Mouse (Mus musculus): Measurements from ENCODE around the gene Prr5l. TPM values are rescaled to one million over a fixed set of nuclear protein-coding genes. Genes with fewer than 3 reads are reported as not detected.
"Not testable (repeated sequence)": the region's sequence is repeated elsewhere in the genome, so short reads cannot be mapped to it uniquely, and the experiment has no call there.

Prr5l gene
- polyA plus RNA-seq, 1 experiment from 2014 or later, result 8.7 TPM

DNA sequence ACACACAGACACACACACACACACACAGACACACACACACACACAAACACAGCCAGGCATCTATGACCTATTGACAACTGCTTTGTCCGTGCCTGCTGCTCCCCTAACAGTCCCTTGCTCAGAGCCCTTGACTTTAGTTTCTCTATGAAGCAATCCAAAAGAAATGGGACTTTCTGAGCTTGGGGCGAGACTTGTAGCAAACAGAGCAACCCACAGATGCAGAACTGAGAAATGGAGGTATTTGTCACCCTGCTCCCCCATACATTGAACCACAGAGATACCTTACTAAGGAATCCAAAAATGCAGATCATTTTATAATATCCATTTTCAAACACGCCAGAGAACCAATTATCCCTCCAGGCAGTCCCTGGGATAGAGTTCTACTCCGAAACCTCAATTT is 128.4 kb downstream of the Prr5l start:
- ATAC-seq (ENCODE audit: low FRiP score), result no peak
- no peaks in the 10 kb centered on the region for H3K27me3 ChIP-seq (replicated peaks)
- no peak overlapping the region for H3K4me2 ChIP-seq
- no peak overlapping the region for H3K4me3 ChIP-seq (replicated peaks)
- no peak overlapping the region for H3K27ac ChIP-seq (replicated peaks)
- 55% methylated on average over 4 of the region's 4 CpGs for WGBS
- H3K36me3 ChIP-seq, result no peaks in the 10 kb centered on the region
- no peak overlapping the region for H3K9ac ChIP-seq (replicated peaks)
- H3K9me3 ChIP-seq (replicated peaks), result no peaks in the 10 kb centered on the region
- peaks cover 13% of the 10 kb centered on the region for H3K4me1 ChIP-seq

DNA sequence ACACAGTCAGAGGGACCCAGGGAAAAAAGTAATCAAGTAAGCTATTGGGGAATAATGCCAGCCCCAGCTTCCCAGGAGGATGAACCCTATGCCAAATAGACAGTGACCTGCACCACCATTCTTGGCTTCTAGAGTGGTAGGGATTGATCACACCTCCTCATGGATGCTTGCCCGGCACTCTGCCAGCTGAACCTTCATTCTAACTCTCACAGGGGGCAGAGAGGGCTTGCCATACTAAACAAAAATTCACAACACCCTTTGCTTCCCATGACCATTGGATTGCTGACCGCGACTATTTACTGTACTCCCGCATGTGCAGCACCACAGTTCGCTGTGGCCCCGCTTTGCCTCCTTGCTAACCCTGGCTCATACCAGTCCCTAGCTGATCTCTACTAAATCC is 129.8 kb downstream of the Prr5l start:
- no peak for ATAC-seq (ENCODE audit: low FRiP score)
- Histone ChIP-seq H3K9ac (replicated peaks) (no peak overlapping the region), H3K4me3 (replicated peaks) (no peak overlapping the region), H3K27ac (replicated peaks) (no peak overlapping the region), H3K36me3 (no peaks in the 10 kb centered on the region), H3K9me3 (replicated peaks) (no peaks in the 10 kb centered on the region), H3K4me1 (peaks cover 13% of the 10 kb centered on the region), H3K27me3 (replicated peaks) (no peaks in the 10 kb centered on the region), H3K4me2 (no peak overlapping the region)
- WGBS, result 92% methylated on average over 6 of the region's 6 CpGs

- peaks cover 13% of the 10 kb centered on the region for H3K4me1 ChIP-seq
- no peaks in the 10 kb centered on the region for H3K36me3 ChIP-seq
- ATAC-seq (ENCODE audit: low FRiP score), result no peak
- H3K27ac ChIP-seq (replicated peaks), result no peak overlapping the region
- H3K27me3 ChIP-seq (replicated peaks), result no peaks in the 10 kb centered on the region
- H3K4me2 ChIP-seq, result no peak overlapping the region
- H3K9ac ChIP-seq (replicated peaks), result no peak overlapping the region
- 84% methylated on average over 7 of the region's 7 CpGs for WGBS
- no peaks in the 10 kb centered on the region for H3K9me3 ChIP-seq (replicated peaks)
- H3K4me3 ChIP-seq (replicated peaks), result no peak overlapping the region
Observed at GRCm38 (mm10) chr2:101752402-101752801, 130.4 kb downstream of the Prr5l start.

- no peak overlapping the region for H3K4me2 ChIP-seq
- WGBS, result 37% methylated on average over 4 of the region's 4 CpGs
- no peaks in the 10 kb centered on the region for H3K36me3 ChIP-seq
- H3K27me3 ChIP-seq (replicated peaks), result no peaks in the 10 kb centered on the region
- H3K4me3 ChIP-seq (replicated peaks), result no peak overlapping the region
- no peak for ATAC-seq (ENCODE audit: low FRiP score)
- H3K9me3 ChIP-seq (replicated peaks), result no peaks in the 10 kb centered on the region
- no peak overlapping the region for H3K9ac ChIP-seq (replicated peaks)
- no peak overlapping the region for H3K27ac ChIP-seq (replicated peaks)
- peaks cover 13% of the 10 kb centered on the region for H3K4me1 ChIP-seq
Observed at GRCm38 (mm10) chr2:101751236-101751922, 131.4 kb downstream of the Prr5l start.

DNA sequence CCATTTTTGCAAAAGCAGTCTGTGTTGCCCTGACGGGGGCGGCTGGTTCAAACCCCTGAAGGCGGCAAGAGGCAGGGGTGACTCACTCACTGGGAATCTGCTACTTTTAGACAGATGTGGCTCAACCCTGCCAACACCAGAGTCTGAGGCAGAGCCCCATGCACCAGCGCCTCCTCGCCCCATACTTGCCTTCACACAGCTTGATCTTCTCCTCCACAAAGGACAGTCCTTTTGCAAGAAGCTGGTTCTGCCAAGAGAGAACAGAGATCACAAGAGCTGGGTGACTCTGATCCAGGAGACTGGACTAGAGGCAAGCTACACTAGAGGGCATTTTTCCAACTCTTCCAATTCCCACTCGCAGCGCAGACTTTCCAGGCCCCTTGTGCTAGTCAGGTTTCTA is 136.3 kb downstream of the Prr5l start:
- no peak for ATAC-seq (ENCODE audit: low FRiP score)
- H3K4me1 ChIP-seq, result peaks cover 10% of the 10 kb centered on the region; the same call in 1 of the 2 replicates

GRCm38 (mm10) chr2:101745656-101746055 is 137.2 kb downstream of the Prr5l start:
- H3K9ac ChIP-seq (replicated peaks); H3K4me1 ChIP-seq; H3K4me3 ChIP-seq (replicated peaks); H3K4me2 ChIP-seq; ATAC-seq (ENCODE audit: low FRiP score); H3K9me3 ChIP-seq (replicated peaks); H3K27ac ChIP-seq (replicated peaks); H3K27me3 ChIP-seq (replicated peaks); H3K36me3 ChIP-seq: not testable (repeated sequence)
- WGBS, result 90% methylated on average over 2 of the region's 2 CpGs

More for the DNA sequence above, 136.3 kb downstream of the Prr5l start:
- Histone ChIP-seq H3K9me3 (replicated peaks) (no peaks in the 10 kb centered on the region), H3K36me3 (no peaks in the 10 kb centered on the region), H3K27me3 (replicated peaks) (no peaks in the 10 kb centered on the region), H3K4me2 (no peak overlapping the region), H3K9ac (replicated peaks) (no peak overlapping the region), H3K27ac (replicated peaks) (no peak overlapping the region), H3K4me3 (replicated peaks) (no peak overlapping the region)
- 87% methylated on average over 7 of the region's 7 CpGs for WGBS

DNA sequence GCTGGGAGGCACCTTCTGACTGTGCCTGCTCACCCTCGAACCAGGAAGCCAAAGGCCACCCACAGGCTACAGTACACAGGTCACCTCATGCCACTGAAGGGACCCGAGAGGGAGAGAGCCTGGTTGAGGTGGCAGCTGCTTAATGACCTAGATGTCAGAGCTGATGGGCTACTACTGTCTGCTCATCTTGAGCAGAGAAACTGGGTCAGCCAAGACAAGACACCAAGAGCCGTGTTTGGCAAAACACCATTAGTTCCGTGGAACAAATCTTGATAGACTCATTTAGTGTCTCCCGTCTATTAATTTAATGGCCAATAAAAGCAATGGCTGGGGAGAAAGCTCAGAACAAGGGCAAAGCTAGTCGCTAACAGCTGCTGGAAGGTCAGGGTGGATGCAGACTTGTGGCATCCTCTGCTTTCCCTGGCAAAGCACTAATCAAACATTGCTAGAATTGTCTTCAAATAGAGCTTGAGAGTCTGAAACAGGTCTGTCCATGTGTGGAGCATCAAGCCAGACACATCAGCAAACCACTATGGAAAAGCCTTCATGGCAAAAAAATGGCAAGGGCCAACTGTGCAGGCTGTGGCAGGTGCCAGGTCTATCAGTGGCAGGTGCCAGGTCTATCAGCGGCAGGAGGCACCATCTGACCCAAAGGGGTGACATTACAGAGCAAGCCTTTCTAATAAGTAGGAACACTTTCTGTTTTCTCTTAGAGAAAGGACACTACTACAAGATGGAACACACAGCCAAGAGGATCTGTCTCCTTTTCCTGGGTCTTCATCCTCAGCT is 140.6 kb downstream of the Prr5l start:
- H3K4me3 ChIP-seq (replicated peaks), result no peak overlapping the region
- peaks cover 10% of the 10 kb centered on the region; the same call in 1 of the 2 replicates for H3K4me1 ChIP-seq
- no peaks in the 10 kb centered on the region for H3K36me3 ChIP-seq
- H3K9ac ChIP-seq (replicated peaks), result no peak overlapping the region
- H3K27me3 ChIP-seq (replicated peaks), result no peaks in the 10 kb centered on the region
- WGBS, result 58% methylated on average over 7 of the region's 7 CpGs
- H3K9me3 ChIP-seq (replicated peaks), result no peaks in the 10 kb centered on the region
- H3K4me2 ChIP-seq, result no peak overlapping the region
- H3K27ac ChIP-seq (replicated peaks), result no peak overlapping the region
- ATAC-seq (ENCODE audit: low FRiP score), result no peak; the same call in 1 of the 2 replicates

- Histone ChIP-seq H3K27me3 (replicated peaks) (no peaks in the 10 kb centered on the region), H3K36me3 (no peaks in the 10 kb centered on the region), H3K4me2 (no peak overlapping the region), H3K9ac (replicated peaks) (no peak overlapping the region), H3K4me3 (replicated peaks) (no peak overlapping the region), H3K4me1 (peaks cover 10% of the 10 kb centered on the region; the same call in 1 of the 2 replicates), H3K9me3 (replicated peaks) (no peaks in the 10 kb centered on the region), H3K27ac (replicated peaks) (no peak overlapping the region)
- no peak; the same call in 1 of the 2 replicates for ATAC-seq (ENCODE audit: low FRiP score)
- WGBS, result 72% methylated on average over 8 of the region's 8 CpGs
Observed at GRCm38 (mm10) chr2:101741653-101742052, 141.2 kb downstream of the Prr5l start.

DNA sequence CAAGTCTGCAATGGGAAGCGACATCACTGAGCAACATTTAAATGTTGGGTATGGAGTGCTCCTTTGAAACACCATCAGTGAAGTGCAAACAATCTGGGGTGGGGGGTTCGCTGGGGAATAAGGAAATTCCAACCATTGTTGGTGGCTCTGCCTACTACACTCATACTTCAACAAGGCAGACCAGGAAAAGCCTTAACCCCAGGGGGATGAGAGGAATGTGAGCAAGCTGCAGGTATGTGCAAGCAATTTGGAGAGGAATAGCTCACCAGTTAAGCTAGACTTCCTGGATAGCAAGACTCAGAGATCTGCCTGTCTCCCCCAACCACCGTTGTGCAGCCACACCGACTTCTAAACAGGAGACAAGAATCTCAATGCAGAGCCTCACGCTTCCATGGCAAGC is 142.9 kb downstream of the Prr5l start:
- no peaks in the 10 kb centered on the region for H3K27me3 ChIP-seq (replicated peaks)
- H3K4me1 ChIP-seq, result peaks cover 10% of the 10 kb centered on the region; the same call in 1 of the 2 replicates
- no peak overlapping the region for H3K4me2 ChIP-seq
- WGBS, result 87% methylated on average over 5 of the region's 5 CpGs
- no peak overlapping the region for H3K4me3 ChIP-seq (replicated peaks)
- ATAC-seq (ENCODE audit: low FRiP score), result no peak
- no peak overlapping the region for H3K27ac ChIP-seq (replicated peaks)
- H3K9me3 ChIP-seq (replicated peaks), result no peaks in the 10 kb centered on the region
- H3K36me3 ChIP-seq, result no peaks in the 10 kb centered on the region
- no peak overlapping the region for H3K9ac ChIP-seq (replicated peaks)

GRCm38 (mm10) chr2:101733564-101733963 is 149.3 kb downstream of the Prr5l start:
- no peak overlapping the region for H3K9ac ChIP-seq (replicated peaks)
- H3K27ac ChIP-seq (replicated peaks), result no peak overlapping the region
- WGBS, result 82% methylated on average over 3 of the region's 3 CpGs
- no peaks in the 10 kb centered on the region for H3K27me3 ChIP-seq (replicated peaks)
- no peaks in the 10 kb centered on the region for H3K36me3 ChIP-seq
- H3K9me3 ChIP-seq (replicated peaks), result no peaks in the 10 kb centered on the region
- H3K4me2 ChIP-seq, result no peak overlapping the region
- ATAC-seq (ENCODE audit: low FRiP score), result no peak
- H3K4me1 ChIP-seq, result no peaks in the 10 kb centered on the region
- H3K4me3 ChIP-seq (replicated peaks), result no peak overlapping the region

DNA sequence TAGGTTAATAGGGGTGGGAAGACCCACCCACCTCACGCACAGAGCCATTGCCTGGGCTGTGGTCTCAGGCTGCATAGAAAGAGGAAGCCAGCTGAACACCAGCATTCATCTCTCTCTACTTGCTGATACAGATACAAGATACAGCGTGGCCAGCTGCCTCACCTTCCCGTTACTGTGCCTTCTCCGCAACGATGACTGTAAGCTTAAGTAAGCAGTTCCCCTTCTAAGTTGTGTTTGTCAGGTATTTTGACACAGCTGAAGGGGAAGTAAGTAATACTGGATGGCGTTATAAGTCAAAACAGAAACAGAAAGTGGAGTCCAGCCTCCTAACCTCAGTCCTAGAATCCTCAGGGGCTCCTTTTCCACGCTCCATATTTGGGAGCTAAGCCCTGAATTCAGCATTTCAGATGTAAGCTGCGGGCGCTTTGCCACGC is 150.0 kb downstream of the Prr5l start:
- no peaks in the 10 kb centered on the region for H3K27me3 ChIP-seq (replicated peaks)
- no peaks in the 10 kb centered on the region for H3K36me3 ChIP-seq
- H3K27ac ChIP-seq (replicated peaks), result no peak overlapping the region
- WGBS, result 87% methylated on average over 10 of the region's 10 CpGs
- H3K4me3 ChIP-seq (replicated peaks), result no peak overlapping the region
- H3K4me2 ChIP-seq, result no peak overlapping the region
- no peaks in the 10 kb centered on the region for H3K9me3 ChIP-seq (replicated peaks)
- no peak overlapping the region for H3K9ac ChIP-seq (replicated peaks)
- no peak for ATAC-seq (ENCODE audit: low FRiP score)
- H3K4me1 ChIP-seq, result no peaks in the 10 kb centered on the region

GRCm38 (mm10) chr2:101730972-101731371 is 151.9 kb downstream of the Prr5l start:
- H3K4me1 ChIP-seq, result no peaks in the 10 kb centered on the region
- no peak overlapping the region for H3K4me2 ChIP-seq
- H3K9me3 ChIP-seq (replicated peaks), result no peaks in the 10 kb centered on the region
- H3K9ac ChIP-seq (replicated peaks), result no peak overlapping the region
- H3K36me3 ChIP-seq, result no peaks in the 10 kb centered on the region
- H3K27me3 ChIP-seq (replicated peaks), result no peaks in the 10 kb centered on the region
- H3K27ac ChIP-seq (replicated peaks), result no peak overlapping the region
- ATAC-seq (ENCODE audit: low FRiP score), result no peak
- H3K4me3 ChIP-seq (replicated peaks), result no peak overlapping the region
